Mouse (Mus musculus) left cerebral cortex, adult 6 months (tissue): ENCODE results near the gene Vmn1r163. TPM values are rescaled to one million over a fixed set of nuclear protein-coding genes. Genes with fewer than 3 reads are reported as not detected.

ENCODE experiments used
- long read RNA-seq, 2 experiments: library from polyadenylated mRNA; unstranded; transcript quantifications; one replicate each; pipeline ENCODE4 v2.0.0; 2019 to 2020
- polyA plus RNA-seq: library from polyadenylated mRNA; unstranded; fragments of <200 nt; fragmentation: Nextera tagmentation; gene quantifications from 2 replicates; pipeline ENCODE4 v1.2.3, GENCODE M21; 2021

The Vmn1r163 gene
- polyA plus RNA-seq, result not detected in 2 replicates
- long read RNA-seq, experiment 1, result 0 reads
- long read RNA-seq, experiment 2, result 0 reads

DNA sequence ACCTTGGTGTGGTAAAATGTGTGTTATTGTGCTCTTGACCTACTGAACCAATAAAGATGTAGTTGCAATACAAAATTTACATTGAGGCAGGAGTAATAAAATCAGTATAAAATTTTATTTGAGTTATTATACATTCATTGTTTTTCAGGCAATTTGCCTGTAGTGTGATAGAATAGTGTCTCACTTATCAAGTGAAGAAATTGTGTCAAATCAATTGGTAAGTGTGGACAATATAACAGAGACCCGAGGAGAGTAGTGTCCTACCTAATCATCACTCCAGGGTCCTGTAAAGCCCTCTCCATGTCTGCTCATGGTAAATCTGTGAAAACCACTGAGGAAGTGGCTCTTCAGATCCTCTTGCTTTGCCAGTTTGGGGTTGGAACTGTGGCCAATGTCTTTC is at the start of gene Vmn1r163:
Gene Vmn1r163 (plus strand): TSS at position 301 of the 400 bp plus-strand sequence.

DNA sequence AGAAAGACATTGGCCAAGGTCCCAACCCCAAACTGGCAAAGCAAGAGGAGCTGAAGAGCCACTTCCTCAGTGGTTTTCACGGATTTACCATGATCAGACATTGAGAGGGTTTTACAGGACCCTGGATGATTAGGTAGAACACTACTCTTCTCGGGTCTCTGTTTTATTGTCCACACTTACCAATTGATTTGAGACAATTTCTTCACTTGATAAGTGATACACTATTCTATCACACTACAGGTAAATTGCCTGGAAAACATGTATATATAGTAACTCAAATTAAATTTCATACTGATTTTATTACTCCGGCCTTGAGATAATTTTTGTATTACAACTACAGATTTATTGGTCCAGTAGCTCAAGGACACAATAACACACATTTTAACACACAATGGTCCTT is 35.5 kb upstream of the Vmn1r163 start, which contains the start of gene Gm4216:
Gene Gm4216 (minus strand): TSS at position 101 of the 400 bp plus-strand sequence.

DNA sequence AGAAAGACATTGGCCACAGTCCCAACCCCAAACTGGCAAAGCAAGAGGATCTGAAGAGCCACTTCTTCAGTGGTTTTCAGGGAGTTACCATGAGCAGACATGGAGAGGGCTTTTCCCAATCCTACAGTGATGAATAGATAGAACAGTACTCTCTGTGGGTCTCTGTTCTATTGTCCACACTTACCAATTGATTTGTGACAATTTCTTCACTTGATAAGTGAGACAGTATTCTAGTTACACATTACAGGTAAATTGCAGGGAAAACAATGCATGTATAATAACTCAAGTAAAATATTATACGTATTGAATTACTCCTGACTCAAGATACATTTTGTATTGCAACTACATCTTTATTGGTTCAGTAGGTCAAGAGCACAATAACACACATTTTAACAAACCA is 12.0 kb downstream of the Vmn1r163 start, which contains the start of gene Gm8720:
Gene Gm8720 (minus strand): TSS at position 101 of the 400 bp plus-strand sequence.

Other genes starting within 250 kb of the Vmn1r163 start
- not detected in 2 replicates for gene Vmn1r159, start 211.9 kb upstream of the Vmn1r163 start, polyA plus RNA-seq
- not detected in 2 replicates for gene Vmn1r160, start 184.3 kb upstream of the Vmn1r163 start, polyA plus RNA-seq
- gene Gm4214, start 70.9 kb upstream of the Vmn1r163 start, polyA plus RNA-seq, result not detected in 2 replicates
- gene Gm4216, start 35.6 kb upstream of the Vmn1r163 start, polyA plus RNA-seq, result not detected in 2 replicates
- gene Gm8720, start 11.9 kb downstream of the Vmn1r163 start, polyA plus RNA-seq, result not detected in 2 replicates
- gene Gm10662, start 88.9 kb downstream of the Vmn1r163 start, polyA plus RNA-seq, result not detected in 2 replicates
- gene Vmn1r165, start 161.8 kb downstream of the Vmn1r163 start, polyA plus RNA-seq, result not detected in 2 replicates
- gene Vmn1r166, start 196.1 kb downstream of the Vmn1r163 start, polyA plus RNA-seq, result not detected in 2 replicates
- gene Gm6902, start 223.4 kb downstream of the Vmn1r163 start, polyA plus RNA-seq, result not detected in 2 replicates
- not detected in 2 replicates for gene Nlrp4e, start 245.7 kb downstream of the Vmn1r163 start, polyA plus RNA-seq